Mouse (Mus musculus): ENCODE data around the gene Nmrk2.
A peak's percentile ranks its signal among the peaks of the same experiment; 100 is the strongest.
"Not testable (repeated sequence)": the region's sequence is repeated elsewhere in the genome, so short reads cannot be mapped to it uniquely, and the experiment has no call there.

Nmrk2 gene

DNA sequence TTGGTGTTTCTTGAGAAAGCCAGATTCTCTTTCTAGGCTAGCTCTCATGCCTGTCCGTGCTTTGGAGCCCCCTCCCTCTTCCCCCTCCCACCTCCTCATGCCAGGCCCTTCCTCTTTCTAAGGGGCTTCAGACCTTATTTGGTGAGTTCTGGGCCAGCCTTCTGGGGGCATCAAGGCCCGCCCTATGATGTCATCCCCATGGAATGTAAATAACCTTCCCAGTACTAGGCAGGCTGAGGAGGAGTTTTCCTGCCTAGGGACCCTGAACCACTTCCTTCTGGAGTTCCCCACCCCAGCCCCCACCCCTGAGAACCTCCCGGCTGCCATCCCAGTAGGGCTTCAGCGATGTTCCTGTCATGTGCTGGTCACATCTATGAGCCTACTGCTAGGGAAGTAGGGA, 17.1 kb downstream of the Nmrk2 start:
- no peak for DNase-seq (ENCODE audit: low read depth in 2 of 2, low spot score in 2 of 2)

DNA sequence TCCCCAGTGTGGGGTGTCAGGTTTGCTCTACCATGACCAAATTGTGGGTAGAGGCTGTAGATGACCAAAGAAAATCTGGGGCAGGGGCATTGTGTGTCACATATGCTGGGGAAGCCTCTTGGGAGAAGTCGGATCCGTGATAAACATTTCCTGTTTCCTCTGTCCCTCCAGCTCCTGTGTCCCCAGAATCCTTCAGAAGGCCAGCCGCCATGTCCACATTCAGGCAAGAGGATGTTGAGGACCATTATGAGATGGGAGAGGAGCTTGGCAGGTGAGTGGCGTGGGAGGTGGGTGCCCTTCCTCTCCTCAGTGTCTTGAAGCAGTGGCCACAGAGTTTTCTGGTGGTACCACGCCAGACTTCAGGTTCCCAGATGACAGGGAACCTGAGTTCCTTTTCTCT, 18.0 kb downstream of the Nmrk2 start, which contains the start of gene 4930442H23Rik:
Gene 4930442H23Rik (minus strand): TSS at position 45 of the 400 bp plus-strand sequence.
- DNase-seq (ENCODE audit: low read depth in 2 of 2, low spot score in 2 of 2), result no peak

DNA sequence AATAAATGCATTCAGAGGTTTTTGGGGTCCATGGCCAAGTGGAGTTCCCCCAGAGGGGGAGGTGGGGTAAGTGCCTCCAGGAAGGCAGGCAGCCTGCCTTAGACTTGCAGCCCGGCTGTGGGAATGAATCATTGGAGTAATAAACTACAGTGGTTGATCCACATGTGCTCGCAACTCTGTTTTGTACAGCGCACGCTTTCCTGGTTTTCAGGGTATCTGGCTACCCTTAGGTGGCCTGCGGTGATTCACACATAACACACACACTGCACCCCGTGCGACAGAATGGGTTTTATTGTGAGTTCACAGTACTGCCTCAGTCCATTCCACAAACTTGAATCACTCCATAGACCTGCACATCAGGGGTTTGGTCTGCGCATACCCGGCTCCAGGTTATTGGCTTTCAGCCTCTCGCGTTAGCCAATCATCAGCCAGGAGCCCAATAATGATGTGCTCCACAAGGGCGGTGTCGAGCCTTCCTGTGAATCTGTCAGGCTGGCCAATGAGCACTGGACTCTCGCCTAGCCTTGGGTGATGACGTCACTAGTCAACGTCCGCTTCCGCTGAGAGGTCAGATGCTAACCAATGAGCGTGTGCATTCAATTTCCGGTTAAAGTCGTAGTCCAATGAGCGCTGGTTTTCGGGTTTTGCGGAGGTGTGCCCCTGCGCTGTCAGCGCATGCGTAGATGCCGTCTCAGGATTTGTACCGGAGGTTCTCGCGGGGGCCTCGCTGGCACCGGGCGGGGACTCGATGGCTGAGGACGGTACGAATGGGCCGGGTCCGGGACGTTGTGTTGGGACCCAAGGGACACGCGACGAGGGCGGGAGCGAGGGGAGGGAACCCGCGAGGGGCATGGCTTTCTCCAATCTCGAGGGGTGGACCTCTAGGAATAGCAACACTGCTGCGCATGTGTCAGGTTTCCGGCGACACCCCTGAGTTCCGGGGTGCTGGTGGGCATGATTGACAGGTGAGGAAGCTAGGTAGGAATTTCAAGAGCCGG, 19.2 kb downstream of the Nmrk2 start, which contains the start of gene Dapk3:
Gene Dapk3 (plus strand): TSS at position 670 of the 998 bp plus-strand sequence.
- DNase-seq (ENCODE audit: low read depth in 2 of 2, low spot score in 2 of 2), result peak; percentile 92 to 93

DNA sequence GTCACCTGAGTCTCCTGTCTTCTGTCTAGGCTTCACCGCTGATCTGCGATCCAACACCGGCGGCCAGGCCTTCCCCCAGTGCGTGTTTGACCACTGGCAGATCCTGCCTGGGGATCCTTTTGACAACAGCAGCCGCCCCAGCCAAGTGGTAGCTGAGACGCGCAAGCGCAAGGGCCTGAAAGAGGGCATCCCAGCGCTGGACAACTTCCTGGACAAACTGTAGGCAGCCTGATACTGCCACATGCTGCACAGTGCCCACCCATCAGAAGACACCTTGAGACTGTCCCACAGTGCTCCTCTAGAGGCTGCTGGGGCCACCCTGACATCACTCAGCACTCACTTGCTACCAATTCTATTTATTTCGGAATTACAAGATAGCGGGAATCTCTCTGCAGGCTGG, 20.0 kb downstream of the Nmrk2 start:
- not testable (repeated sequence) for DNase-seq (ENCODE audit: low read depth in 2 of 2, low spot score in 2 of 2)

DNA sequence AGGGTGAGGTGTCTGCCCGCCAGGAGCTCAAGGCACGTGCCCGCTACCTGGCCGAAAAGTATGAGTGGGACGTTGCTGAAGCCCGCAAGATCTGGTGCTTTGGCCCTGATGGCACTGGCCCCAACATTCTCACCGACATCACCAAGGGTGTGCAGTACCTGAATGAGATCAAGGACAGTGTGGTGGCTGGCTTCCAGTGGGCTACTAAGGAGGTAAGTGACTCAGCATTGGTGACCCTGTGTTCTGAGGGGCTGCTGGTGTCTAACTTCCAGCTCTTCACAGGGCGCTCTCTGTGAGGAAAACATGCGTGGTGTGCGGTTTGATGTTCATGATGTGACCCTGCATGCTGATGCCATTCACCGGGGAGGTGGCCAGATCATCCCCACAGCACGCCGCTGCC, 20.9 kb downstream of the Nmrk2 start:
- DNase-seq (ENCODE audit: low read depth in 2 of 2, low spot score in 2 of 2), result no peak

DNA sequence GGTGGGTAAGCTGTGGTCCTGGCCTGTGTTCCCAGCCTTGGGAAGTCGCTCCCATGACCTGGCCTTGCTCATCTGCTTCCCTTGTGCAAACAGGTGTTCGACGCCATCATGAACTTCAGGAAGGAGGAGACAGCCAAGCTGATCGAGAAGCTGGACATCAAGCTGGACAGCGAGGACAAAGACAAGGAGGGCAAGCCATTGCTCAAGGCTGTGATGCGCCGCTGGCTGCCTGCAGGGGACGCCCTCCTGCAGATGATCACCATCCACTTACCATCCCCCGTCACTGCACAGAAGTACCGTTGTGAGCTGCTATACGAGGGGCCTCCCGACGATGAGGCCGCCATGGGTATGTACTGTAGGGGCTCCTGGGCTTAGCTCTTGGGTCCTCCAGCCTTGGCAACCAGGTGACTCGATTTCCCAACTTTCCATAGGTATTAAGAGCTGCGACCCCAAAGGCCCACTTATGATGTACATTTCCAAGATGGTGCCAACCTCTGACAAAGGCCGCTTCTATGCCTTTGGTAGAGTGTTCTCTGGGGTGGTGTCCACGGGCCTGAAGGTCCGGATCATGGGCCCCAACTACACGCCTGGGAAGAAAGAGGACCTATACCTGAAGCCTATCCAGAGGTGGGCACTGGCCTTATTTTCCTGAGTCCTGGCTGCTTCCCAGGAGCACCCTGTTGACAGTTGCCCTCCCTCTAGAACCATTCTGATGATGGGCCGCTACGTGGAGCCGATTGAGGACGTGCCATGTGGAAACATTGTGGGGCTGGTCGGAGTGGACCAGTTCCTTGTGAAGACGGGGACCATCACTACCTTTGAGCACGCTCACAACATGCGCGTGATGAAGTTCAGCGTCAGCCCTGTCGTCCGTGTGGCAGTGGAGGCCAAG, 22.2 kb downstream of the Nmrk2 start:
- DNase-seq (ENCODE audit: low read depth in 2 of 2, low spot score in 2 of 2), result no peak

DNA sequence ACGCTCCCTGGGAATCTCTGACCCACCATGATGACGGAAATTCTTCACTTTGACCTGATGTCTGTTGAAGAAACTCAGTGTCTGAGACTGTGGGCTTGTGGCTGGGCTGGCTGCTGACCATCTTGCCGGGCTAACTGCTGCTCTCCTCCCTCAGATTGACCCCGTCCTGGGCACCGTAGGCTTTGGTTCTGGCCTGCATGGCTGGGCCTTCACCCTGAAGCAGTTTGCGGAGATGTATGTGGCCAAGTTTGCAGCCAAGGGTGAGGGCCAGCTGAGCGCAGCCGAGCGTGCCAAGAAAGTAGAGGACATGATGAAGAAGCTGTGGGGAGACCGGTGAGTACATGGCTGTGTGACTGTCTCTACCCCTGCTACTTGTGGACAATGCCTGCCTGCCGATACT, 22.9 kb downstream of the Nmrk2 start:
- no peak for DNase-seq (ENCODE audit: low read depth in 2 of 2, low spot score in 2 of 2)

DNA sequence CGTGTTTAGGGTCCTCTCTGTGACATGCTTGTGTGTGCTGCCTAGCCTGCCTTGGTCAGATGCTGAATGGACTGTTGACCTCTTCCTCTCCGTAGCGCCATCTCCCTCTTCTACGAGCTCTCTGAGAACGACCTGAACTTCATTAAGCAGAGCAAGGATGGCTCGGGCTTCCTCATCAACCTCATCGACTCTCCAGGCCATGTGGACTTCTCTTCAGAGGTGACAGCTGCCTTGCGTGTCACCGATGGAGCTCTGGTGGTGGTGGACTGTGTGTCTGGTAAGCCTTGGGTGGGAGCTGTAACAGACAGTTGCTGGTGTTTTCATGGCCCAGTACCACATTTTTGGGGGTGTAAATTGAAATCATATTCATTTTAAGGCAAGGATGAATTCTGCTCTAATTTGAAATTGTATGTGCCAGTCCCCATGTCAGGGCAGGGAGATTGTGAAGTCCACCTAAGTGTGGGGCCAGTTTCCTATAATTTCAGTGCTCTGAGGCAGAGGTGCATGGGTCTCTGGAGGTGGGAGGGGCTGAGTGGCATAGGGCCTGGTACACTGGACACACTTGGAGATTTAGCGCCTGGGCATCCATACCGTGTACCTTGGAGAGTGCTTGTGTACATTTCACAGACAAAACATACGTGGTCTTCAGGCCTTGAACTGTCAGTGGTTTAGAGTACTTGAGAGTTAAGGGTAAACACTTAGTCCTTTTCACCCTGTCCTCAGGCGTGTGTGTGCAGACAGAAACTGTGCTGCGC, 23.7 kb downstream of the Nmrk2 start:
- DNase-seq (ENCODE audit: low read depth in 2 of 2, low spot score in 2 of 2), result no peak

DNA sequence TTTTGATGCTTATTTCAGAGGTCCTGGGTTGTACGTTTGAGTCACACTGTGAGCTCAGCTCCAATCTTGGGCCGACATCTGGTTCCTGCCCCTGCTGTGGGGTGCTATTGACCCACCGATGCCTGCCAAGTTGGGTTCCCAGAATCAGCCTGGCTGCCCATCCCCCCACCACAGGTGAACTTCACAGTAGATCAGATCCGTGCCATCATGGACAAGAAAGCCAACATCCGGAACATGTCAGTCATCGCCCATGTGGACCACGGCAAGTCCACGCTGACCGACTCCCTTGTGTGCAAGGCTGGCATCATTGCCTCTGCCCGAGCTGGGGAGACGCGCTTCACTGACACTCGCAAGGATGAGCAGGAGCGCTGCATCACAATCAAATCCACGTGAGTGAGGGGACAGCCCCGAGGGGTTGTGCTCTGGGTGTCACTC, 24.3 kb downstream of the Nmrk2 start:
- no peak for DNase-seq (ENCODE audit: low read depth in 2 of 2, low spot score in 2 of 2)

DNA sequence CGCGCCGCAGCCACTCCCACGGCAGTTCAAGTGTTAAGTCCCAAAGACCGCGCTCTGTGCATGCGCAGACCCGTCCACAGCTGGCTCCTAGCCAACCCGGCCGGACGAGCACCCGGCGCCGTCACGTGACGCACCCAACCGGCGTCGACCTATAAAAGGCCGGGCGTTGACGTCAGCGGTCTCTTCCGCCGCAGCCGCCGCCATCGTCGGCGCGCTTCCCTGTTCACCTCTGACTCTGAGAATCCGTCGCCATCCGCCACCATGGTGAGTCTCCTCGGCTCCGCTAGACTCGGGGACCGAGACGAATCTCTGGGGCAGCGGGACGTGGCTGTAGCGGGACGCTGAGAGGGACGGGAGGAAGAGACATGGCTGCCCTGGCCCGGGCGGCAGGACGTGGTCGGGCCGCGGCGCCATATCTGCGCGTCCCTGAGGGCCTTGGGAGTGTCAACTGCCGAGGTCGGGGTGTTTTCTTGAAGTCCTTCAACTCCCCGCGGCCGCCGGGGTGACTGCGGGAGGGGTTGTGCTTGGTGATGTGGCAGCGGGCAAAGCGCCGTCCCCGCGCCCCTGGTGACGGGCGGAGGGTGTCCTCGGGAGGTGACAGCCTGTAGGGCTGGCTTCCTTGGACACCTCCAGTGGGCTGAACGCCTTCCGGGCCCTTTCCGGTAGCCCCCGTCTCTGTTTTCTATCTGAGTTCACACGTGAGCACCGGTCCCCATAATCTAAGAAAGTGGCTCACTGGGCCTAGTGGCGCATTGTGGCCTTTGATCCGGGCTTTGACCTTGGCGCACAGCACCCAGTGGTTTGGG, 25.2 kb downstream of the Nmrk2 start, which contains the start of gene Eef2:
Gene Eef2 (plus strand): TSS at position 166 of the 806 bp plus-strand sequence.
- peak; percentile 95 for DNase-seq (ENCODE audit: low read depth in 2 of 2, low spot score in 2 of 2)

DNA sequence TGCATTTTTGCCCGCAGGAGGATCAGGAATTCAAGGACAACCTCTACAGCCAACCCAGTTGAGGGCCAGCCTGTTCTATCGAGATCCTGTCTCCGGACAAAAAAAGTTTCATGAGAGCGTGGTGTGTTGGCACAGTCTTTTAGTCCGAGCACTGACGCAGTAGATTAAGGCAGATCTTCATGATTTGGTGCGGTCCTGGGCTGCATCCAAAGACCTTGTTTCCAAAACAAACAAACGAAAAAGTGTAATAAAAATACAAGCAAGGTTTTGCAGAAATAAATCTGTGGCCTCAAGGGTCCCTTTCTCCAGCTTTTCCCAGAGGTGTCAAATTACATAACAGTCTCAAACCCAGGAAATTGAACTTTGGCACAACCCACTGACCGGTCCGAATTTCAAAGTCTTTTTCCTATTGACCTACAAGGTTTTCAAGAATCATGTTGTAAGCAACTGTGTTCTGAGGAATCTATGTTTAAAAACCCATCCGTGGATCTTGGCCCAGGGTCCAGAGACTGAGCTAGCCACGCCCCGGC, 25.9 kb downstream of the Nmrk2 start:
- DNase-seq (ENCODE audit: low read depth in 2 of 2, low spot score in 2 of 2), result no peak

DNA sequence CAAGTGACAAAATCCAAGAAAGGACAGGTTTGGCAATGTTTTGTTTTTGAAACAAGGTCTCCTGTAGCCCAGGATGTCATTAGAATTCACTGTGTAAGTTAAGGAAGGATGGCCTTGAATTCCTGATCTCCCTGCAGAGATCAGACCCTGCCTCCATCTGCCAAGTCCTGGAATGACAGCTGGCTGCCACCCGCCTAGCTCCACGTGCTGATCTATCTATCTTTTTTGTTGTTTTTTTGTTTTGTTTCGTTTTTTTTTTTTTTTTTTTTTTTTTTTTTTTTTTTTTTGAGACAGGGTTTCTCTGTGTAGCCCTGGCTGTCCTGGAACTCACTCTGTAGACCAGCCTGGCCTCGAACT, 26.5 kb downstream of the Nmrk2 start:
- DNase-seq (ENCODE audit: low read depth in 2 of 2, low spot score in 2 of 2), result not testable (repeated sequence)

DNA sequence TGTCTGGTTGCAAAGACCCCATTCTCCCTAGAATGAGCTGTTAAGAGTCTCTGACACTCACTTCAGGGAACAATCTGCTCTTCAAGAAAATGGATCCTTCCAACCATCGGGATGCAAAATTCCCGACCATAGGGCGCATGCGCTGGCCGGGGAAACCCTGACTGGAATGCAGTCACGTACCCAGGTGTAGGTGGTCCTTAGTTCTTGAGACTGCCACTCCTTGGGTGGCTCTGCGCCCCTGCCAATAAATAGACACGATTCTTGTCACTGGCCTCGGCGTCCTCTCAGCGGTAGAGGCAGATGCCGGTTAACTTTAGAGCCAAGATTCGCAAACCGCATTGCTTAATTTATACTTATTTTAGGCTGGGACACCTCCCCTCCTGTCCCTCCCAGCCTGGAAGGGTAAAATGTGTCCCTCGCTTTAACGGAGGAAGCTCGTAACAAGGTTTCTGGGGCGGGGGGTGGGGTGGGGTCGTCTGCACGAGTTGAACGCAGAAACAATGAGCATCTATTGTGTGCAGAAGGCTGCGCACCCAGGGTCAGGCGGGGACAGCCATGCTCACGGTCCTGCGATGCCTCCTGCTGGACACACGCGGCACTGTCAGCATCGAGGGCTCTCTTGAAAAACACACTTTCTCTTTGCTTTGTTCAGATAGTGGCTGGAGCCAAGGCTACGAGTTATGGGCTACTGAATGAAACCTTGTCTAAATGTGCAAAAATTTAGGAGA, 27.1 kb downstream of the Nmrk2 start:
- DNase-seq (ENCODE audit: low read depth in 2 of 2, low spot score in 2 of 2), result peak; percentile 81 to 90

DNA sequence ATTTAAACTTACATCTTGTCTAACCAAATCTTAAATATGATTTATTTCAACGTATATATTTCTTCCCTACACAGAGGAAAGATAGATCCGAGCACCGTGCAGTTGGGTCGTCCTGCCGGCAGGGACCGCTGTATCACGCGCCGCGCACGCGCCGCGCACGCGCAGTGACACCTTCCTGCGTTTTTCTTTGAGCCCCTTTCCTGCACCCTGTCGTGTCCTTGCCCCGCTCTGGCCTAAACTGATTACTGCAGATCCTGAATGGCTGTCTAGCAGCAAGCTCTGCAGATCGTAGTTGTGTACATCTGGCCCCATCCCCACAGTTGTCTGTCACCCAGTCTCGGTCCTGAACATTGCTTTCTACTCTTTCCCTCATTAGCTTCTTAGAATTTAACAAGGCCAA, 28.7 kb downstream of the Nmrk2 start:
- peak; percentile 74 to 82 for DNase-seq (ENCODE audit: low read depth in 2 of 2, low spot score in 2 of 2)

DNA sequence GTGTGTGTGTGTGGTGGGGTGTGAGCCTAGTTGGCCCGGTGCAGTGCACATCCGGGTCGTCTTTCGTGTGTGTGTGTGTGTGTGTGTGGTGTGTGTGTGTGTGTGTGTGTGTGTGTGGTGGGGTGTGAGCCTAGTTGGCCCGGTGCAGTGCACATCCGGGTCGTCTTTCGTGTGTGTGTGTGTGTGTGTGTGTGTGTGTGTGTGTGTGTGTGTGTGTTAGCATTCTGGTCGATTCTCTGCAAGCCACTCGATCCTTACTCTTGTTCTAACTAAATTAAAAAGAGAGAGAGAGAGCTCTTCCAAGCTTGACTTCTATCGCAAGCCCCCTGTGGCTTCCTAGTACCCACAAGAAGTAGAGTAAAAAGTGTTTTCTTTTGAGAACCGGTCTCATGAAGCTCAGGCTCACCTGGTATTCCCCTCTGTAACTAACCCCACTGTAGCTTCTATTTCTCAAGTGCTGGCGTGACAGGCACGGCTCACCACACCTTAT, 32.4 kb downstream of the Nmrk2 start:
- DNase-seq (ENCODE audit: low read depth in 2 of 2, low spot score in 2 of 2), result peak; percentile 71 to 73

DNA sequence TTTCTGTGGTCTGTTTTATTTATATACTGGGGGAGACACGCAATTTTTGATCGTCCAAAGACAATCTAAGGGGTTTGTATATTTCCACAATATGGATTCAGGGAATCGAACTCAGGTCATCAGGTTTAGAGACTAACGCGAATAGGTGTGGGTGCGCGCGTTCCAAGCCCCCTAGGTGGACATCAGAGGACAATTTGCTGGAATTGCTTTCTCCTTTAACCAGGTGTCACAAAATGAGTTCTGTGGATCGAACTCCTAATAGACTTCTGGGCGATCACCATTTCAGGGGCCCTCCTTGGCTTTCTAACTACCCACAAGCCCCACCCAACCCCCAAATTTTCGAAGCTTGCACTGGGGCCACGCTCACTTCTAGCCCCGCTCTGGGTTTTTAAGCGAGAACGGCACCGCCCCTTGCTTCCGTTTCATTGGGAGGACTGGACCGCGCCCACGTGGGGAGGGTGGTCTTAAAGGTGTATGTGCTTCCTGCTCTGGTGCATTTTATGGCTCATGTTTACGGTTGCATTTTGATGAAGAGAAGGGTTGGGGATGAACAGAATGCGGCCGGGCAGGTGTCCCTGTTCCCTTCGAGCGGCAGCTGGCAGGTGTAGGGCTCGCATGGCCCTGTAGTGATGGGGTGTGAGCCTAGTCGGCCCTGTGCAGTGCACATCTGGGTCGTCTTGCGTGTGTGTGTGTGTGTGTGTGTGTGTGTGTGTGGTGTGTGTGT, 33.2 kb downstream of the Nmrk2 start:
- peak; percentile 71 to 83 for DNase-seq (ENCODE audit: low read depth in 2 of 2, low spot score in 2 of 2)

DNA sequence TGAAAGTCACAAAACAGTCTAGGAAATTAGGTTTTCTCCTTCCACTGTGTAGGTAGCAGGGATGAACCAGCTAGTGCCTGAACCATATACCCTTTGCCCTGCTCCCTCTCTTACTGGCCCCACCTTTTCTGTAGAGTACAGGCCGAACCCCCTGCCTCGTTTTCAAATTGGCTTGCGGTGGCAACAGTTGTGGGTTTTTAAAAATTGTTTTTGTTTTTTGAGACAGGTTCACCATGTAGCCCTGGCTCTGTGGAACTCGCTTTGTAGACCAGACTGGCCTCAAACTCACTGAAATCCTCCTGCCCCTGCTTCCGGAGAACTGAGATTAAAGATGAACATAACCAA, 33.8 kb downstream of the Nmrk2 start:
- DNase-seq (ENCODE audit: low read depth in 2 of 2, low spot score in 2 of 2), result peak; percentile 71 to 85
